Mouse (Mus musculus) gastrocnemius, adult 2 months (tissue): ENCODE data around the gene En1. TPM values are rescaled to one million over a fixed set of nuclear protein-coding genes. Genes with fewer than 3 reads are reported as not detected.

Experiments
- DNase-seq: peaks from one replicate; pipeline ENCODE4 v3.0.0; 2022
- H3K27ac ChIP-seq: fragments of 200-600 bp; 2 replicates; pipeline ENCODE4 v1.8.1; 2022; ENCODE audit warnings: mild to moderate bottlenecking
- H3K4me3 ChIP-seq: fragments of 200-600 bp; 2 replicates; pipeline ENCODE4 v1.8.1; 2022; ENCODE audit warnings: mild to moderate bottlenecking, moderate library complexity
- CTCF ChIP-seq: fragments of 200-600 bp; IDR thresholded peaks from 2 replicates; pipeline ENCODE4 v1.8.1; 2022; ENCODE audit warnings: antibody characterized with exemption, mild to moderate bottlenecking, moderate library complexity
- intact Hi-C: fragments of 180-260 bp; cut with DNase I; formaldehyde crosslinking; loops from one replicate; pipeline ENCODE4 v1.15.1; 2025
- total RNA-seq, 2 experiments: library from RNA; stranded (reverse); gene quantifications; 2 replicates each; pipeline ENCODE4 v1.2.3; 2021

Gene En1
- total RNA-seq, 2 experiments from 2014 or later: 7.0 to 10.2 TPM

- DNase-seq: peak; percentile 62
- Histone ChIP-seq H3K4me3 (peak overlapping the region; percentile 88), H3K27ac (peak overlapping the region; percentile 83)
- no peak for TF ChIP-seq CTCF
- intact Hi-C loops: loop anchor here (5.0 kb wide), 1 partner anchor 154 kb away; no protein-coding TSS in a partner anchor
Observed at GRCm38 (mm10) chr1:120602876-120603655, 848 bp downstream of the En1 start.

GRCm38 (mm10) chr1:120603656-120604051 is 1.4 kb downstream of the En1 start:
- intact Hi-C loops: loop anchor here (5.0 kb wide), 1 partner anchor 154 kb away; no protein-coding TSS in a partner anchor
- peak overlapping the region; percentile 83 for H3K27ac ChIP-seq
- peak overlapping the region; percentile 88 for H3K4me3 ChIP-seq
- DNase-seq: peak; percentile 47
- TF ChIP-seq CTCF: no peak

GRCm38 (mm10) chr1:120604431-120605142 is 2.4 kb downstream of the En1 start:
- intact Hi-C loops: loop anchor here (5.0 kb wide), 2 partner anchors 38 to 153 kb away; no protein-coding TSS in a partner anchor
- Histone ChIP-seq H3K27ac (peak overlapping the region; percentile 83), H3K4me3 (peak overlapping the region; percentile 88)
- TF ChIP-seq CTCF: no peak
- DNase-seq: peak; percentile 38

GRCm38 (mm10) chr1:120605143-120605435 is 2.9 kb downstream of the En1 start:
- Histone ChIP-seq H3K4me3 (peak overlapping the region; percentile 88), H3K27ac (peak overlapping the region; percentile 83)
- intact Hi-C loops: loop anchor here (5.0 kb wide), 1 partner anchor 37 kb away; no protein-coding TSS in a partner anchor
- peak; percentile 45 for DNase-seq
- TF ChIP-seq CTCF: no peak

GRCm38 (mm10) chr1:120605521-120606310 is 3.5 kb downstream of the En1 start:
- intact Hi-C loops: loop anchor here (5.0 kb wide), 1 partner anchor 37 kb away; no protein-coding TSS in a partner anchor
- peak overlapping the region; percentile 88 for H3K4me3 ChIP-seq
- H3K27ac ChIP-seq: peak overlapping the region; percentile 83

GRCm38 (mm10) chr1:120606641-120607575 is 4.7 kb downstream of the En1 start:
- DNase-seq: no peak
- TF ChIP-seq CTCF: no peak
- intact Hi-C loops: loop anchor here (5.0 kb wide), 1 partner anchor 35 kb away; no protein-coding TSS in a partner anchor
- Histone ChIP-seq H3K4me3 (peak overlapping the region; percentile 88), H3K27ac (peak overlapping the region; percentile 77)

More at GRCm38 (mm10) chr1:120605521-120606310, 3.5 kb downstream of the En1 start:
- DNase-seq: no peak
- no peak for TF ChIP-seq CTCF

- no peak for TF ChIP-seq CTCF
- intact Hi-C loops: loop anchor here (5.0 kb wide), 1 partner anchor 35 kb away; no protein-coding TSS in a partner anchor
- no peak for DNase-seq
- H3K4me3 ChIP-seq: peak overlapping the region; percentile 88
- H3K27ac ChIP-seq: peak overlapping the region; percentile 77
Observed at GRCm38 (mm10) chr1:120607576-120608400, 5.6 kb downstream of the En1 start.

- TF ChIP-seq CTCF: no peak
- no peak for DNase-seq
- no peak overlapping the region for H3K27ac ChIP-seq
- intact Hi-C loops: loop anchor here (5.0 kb wide), 1 partner anchor 34 kb away; no protein-coding TSS in a partner anchor
- no peak overlapping the region for H3K4me3 ChIP-seq
Observed at GRCm38 (mm10) chr1:120608461-120608860, 6.2 kb downstream of the En1 start.

- intact Hi-C loops: loop anchor here (5.0 kb wide), 1 partner anchor 33 kb away; no protein-coding TSS in a partner anchor
- no peak overlapping the region for H3K4me3 ChIP-seq
- no peak overlapping the region for H3K27ac ChIP-seq
- no peak for TF ChIP-seq CTCF
- no peak for DNase-seq
Observed at GRCm38 (mm10) chr1:120609611-120610010, 7.4 kb downstream of the En1 start.

- DNase-seq: no peak
- intact Hi-C loops: no loop called here
- Histone ChIP-seq H3K27ac (no peak overlapping the region), H3K4me3 (no peak overlapping the region)
- TF ChIP-seq CTCF: no peak
Observed at GRCm38 (mm10) chr1:120613461-120614306, 11.5 kb downstream of the En1 start.
